Mouse (Mus musculus): ENCODE results near the gene Ralgps1.

Ralgps1 gene

GRCm38 (mm10) chr2:33244880-33245279 lies 126.4 kb downstream of the Ralgps1 start:
- DNase-seq (ENCODE audit: low spot score in 2 of 2): no peak

GRCm38 (mm10) chr2:33237581-33237980 lies 133.7 kb downstream of the Ralgps1 start:
- DNase-seq (ENCODE audit: low spot score in 2 of 2): no peak

GRCm38 (mm10) chr2:33234848-33235247 lies 136.4 kb downstream of the Ralgps1 start:
- DNase-seq (ENCODE audit: low spot score in 2 of 2): no peak

GRCm38 (mm10) chr2:33233856-33234255 lies 137.4 kb downstream of the Ralgps1 start:
- no peak for DNase-seq (ENCODE audit: low spot score in 2 of 2)

GRCm38 (mm10) chr2:33232782-33233570 lies 138.3 kb downstream of the Ralgps1 start:
- DNase-seq (ENCODE audit: low spot score in 2 of 2): no peak

- no peak for DNase-seq (ENCODE audit: low spot score in 2 of 2)
Measured at GRCm38 (mm10) chr2:33231788-33232187, 139.5 kb downstream of the Ralgps1 start.

GRCm38 (mm10) chr2:33230701-33231100 lies 140.6 kb downstream of the Ralgps1 start:
- DNase-seq (ENCODE audit: low spot score in 2 of 2): no peak

GRCm38 (mm10) chr2:33228551-33228950 lies 142.7 kb downstream of the Ralgps1 start:
- DNase-seq (ENCODE audit: low spot score in 2 of 2): no peak

GRCm38 (mm10) chr2:33228077-33228476 lies 143.2 kb downstream of the Ralgps1 start:
- no peak for DNase-seq (ENCODE audit: low spot score in 2 of 2)

- DNase-seq (ENCODE audit: low spot score in 2 of 2): no peak
Measured at GRCm38 (mm10) chr2:33225921-33226320, 145.4 kb downstream of the Ralgps1 start.

- DNase-seq (ENCODE audit: low spot score in 2 of 2): no peak
Measured at GRCm38 (mm10) chr2:33223656-33224358, 147.5 kb downstream of the Ralgps1 start.

- DNase-seq (ENCODE audit: low spot score in 2 of 2): no peak
Measured at GRCm38 (mm10) chr2:33222480-33222879, 148.8 kb downstream of the Ralgps1 start.

- DNase-seq (ENCODE audit: low spot score in 2 of 2): no peak
Measured at GRCm38 (mm10) chr2:33221339-33221900, 149.9 kb downstream of the Ralgps1 start.

GRCm38 (mm10) chr2:33220674-33221338 lies 150.5 kb downstream of the Ralgps1 start:
- no peak for DNase-seq (ENCODE audit: low spot score in 2 of 2)

- peak in 1 of 2 experiments; percentile 33 for DNase-seq (ENCODE audit: low spot score in 2 of 2)
Measured at GRCm38 (mm10) chr2:33220246-33220645, 151.0 kb downstream of the Ralgps1 start.

GRCm38 (mm10) chr2:33219637-33220036 lies 151.6 kb downstream of the Ralgps1 start:
- DNase-seq (ENCODE audit: low spot score in 2 of 2): no peak

- no peak for DNase-seq (ENCODE audit: low spot score in 2 of 2)
Measured at GRCm38 (mm10) chr2:33218903-33219625, 152.2 kb downstream of the Ralgps1 start.

- no peak for DNase-seq (ENCODE audit: low spot score in 2 of 2)
Measured at GRCm38 (mm10) chr2:33217425-33217794, 153.9 kb downstream of the Ralgps1 start.

GRCm38 (mm10) chr2:33216645-33217424 lies 154.5 kb downstream of the Ralgps1 start:
- DNase-seq (ENCODE audit: low spot score in 2 of 2): peak in 1 of 2 experiments; percentile 30

- peak; percentile 79 to 91 for DNase-seq (ENCODE audit: low spot score in 2 of 2)
Measured at GRCm38 (mm10) chr2:33215700-33216509, 155.4 kb downstream of the Ralgps1 start, which contains the start of gene Angptl2. Gene Angptl2 (plus strand): TSS chr2:33216069.

Data from urinary bladder, postnatal 36 days (tissue).